Mouse (Mus musculus) kidney, adult 2 months (tissue): Measurements from ENCODE around the gene Mettl2.

ENCODE experiments used
- CTCF ChIP-seq: fragments of 200-500 bp; conservative IDR thresholded peaks from 2 replicates; pipeline ENCODE4 v1.5.1; 2011; ENCODE audit warnings: low read depth, mild to moderate bottlenecking, control low read depth, low read length, moderate library complexity, mixed read lengths; ENCODE audit not compliant: insufficient read depth, insufficient read length
- POLR2A ChIP-seq: fragments of 200-500 bp; IDR thresholded peaks from one replicate; pipeline ENCODE4 v1.6.1; 2011; ENCODE audit warnings: low read depth, low read length, control low read depth

GRCm38 (mm10) chr11:105180471-105181091 lies 54.4 kb downstream of the Mettl2 start:
- no peak for TF ChIP-seq CTCF
- no peak for TF ChIP-seq POLR2A
